Mouse (Mus musculus) CH12.LX (cell line): Measurements from ENCODE around the gene S100a10.
A peak's percentile ranks its signal among the peaks of the same experiment; 100 is the strongest.
"Not testable (repeated sequence)": the region's sequence is repeated elsewhere in the genome, so short reads cannot be mapped to it uniquely, and the experiment has no call there.

Experiments
- BHLHE40 ChIP-seq: IDR thresholded peaks from 2 replicates; pipeline ENCODE4 v1.6.1; 2011; ENCODE audit warnings: mild to moderate bottlenecking, low read depth, low read length, improper control_type of control experiment
- CHD1 ChIP-seq: IDR thresholded peaks from 2 replicates; pipeline ENCODE4 v1.6.1; 2012; ENCODE audit warnings: low read depth, low read length, improper control_type of control experiment, inconsistent platforms
- CTCF ChIP-seq, 2 experiments: IDR thresholded peaks in 1 of 2; conservative IDR thresholded peaks in 1 of 2; 2 replicates each; pipeline ENCODE4 v1.5.1; 2011 to 2012; ENCODE audit warnings: low read depth in 2 of 2, low read length in 2 of 2, improper control_type of control experiment in 1 of 2, inconsistent platforms in 1 of 2, mild to moderate bottlenecking in 1 of 2, moderate library complexity in 1 of 2
- ELF1 ChIP-seq: IDR thresholded peaks from 2 replicates; pipeline ENCODE4 v1.6.1; 2014; ENCODE audit warnings: low read depth, mild to moderate bottlenecking, inconsistent platforms, low read length, improper control_type of control experiment
- IRF4 ChIP-seq: IDR thresholded peaks from 2 replicates; pipeline ENCODE4 v1.6.1; 2014; ENCODE audit warnings: low read depth, mild to moderate bottlenecking, inconsistent platforms, low read length, improper control_type of control experiment
- NRF1 ChIP-seq: IDR thresholded peaks from 2 replicates; pipeline ENCODE4 v1.6.1; 2014; ENCODE audit warnings: low read depth, mild to moderate bottlenecking, inconsistent platforms, low read length, improper control_type of control experiment, moderate library complexity
- RCOR1 ChIP-seq: conservative IDR thresholded peaks from 2 replicates; pipeline ENCODE4 v1.6.1; 2012; ENCODE audit warnings: low read depth, mild to moderate bottlenecking, inconsistent platforms, low read length, improper control_type of control experiment
- SIN3A ChIP-seq: IDR thresholded peaks from 2 replicates; pipeline ENCODE4 v1.6.1; 2012; ENCODE audit warnings: low read length, improper control_type of control experiment, inconsistent platforms
- UBTF ChIP-seq: IDR thresholded peaks from 2 replicates; pipeline ENCODE4 v1.6.1; 2012; ENCODE audit warnings: low read depth, mild to moderate bottlenecking, inconsistent platforms, low read length, improper control_type of control experiment, moderate library complexity
- USF2 ChIP-seq: conservative IDR thresholded peaks from 2 replicates; pipeline ENCODE4 v1.6.1; 2011; ENCODE audit warnings: low read depth, low read length, improper control_type of control experiment
- ZC3H11A ChIP-seq: IDR thresholded peaks from 2 replicates; pipeline ENCODE4 v1.6.1; 2012; ENCODE audit warnings: low read depth, mild to moderate bottlenecking, inconsistent platforms, low read length, improper control_type of control experiment

- not testable (repeated sequence) for TF ChIP-seq SIN3A; NRF1; RCOR1; IRF4; CTCF (conservative IDR thresholded peaks at IDR 0.05 in 1 of 2, IDR thresholded peaks at IDR 0.05 in 1 of 2; ENCODE audit: low read depth in 2 of 2, low read length in 2 of 2); ELF1; UBTF; USF2; CHD1; ZC3H11A
- peak; percentile 33; the same call in 1 of the 2 replicates for TF ChIP-seq BHLHE40
Observed at GRCm38 (mm10) chr3:93544170-93544569, 10.7 kb upstream of the S100a10 start.
